Mouse (Mus musculus): Measurements from ENCODE around the gene Dnm3. TPM values are rescaled to one million over a fixed set of nuclear protein-coding genes. Genes with fewer than 3 reads are reported as not detected.

Gene Dnm3
- polyA plus RNA-seq, 1 experiment from 2014 or later = 8.3 TPM

DNA sequence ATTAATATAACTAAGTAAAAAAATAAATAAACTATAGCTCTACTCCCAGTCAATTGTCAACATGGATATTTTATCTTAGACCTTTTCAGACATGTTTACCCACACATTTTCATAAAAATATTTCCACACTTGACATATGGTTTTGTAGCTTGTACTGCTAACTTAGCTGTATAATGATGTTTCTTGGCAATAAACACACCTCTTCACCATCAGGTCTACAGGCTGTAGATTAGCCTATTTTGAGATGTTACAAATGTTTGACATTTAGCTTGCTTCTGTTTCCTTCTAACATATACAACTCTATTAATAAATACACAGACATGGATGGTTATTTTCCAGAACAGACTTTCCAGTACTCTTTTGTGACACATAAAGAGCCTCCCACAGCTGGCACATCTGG lies 38.3 kb downstream of the Dnm3 start:
- no peak for DNase-seq (ENCODE audit: low spot score)
- Histone ChIP-seq H3K36me3 (ENCODE audit: insufficient read depth, low read length) (no peaks in the 10 kb centered on the region), H3K4me1 (replicated peaks; ENCODE audit: insufficient read depth, low read length) (no peaks in the 10 kb centered on the region), H3K4me2 (ENCODE audit: low read length) (no peak overlapping the region), H3K27me3 (ENCODE audit: insufficient read depth, low read length) (no peaks in the 10 kb centered on the region), H3K9me3 (replicated peaks; ENCODE audit: low read length) (no peaks in the 10 kb centered on the region), H3K4me3 (replicated peaks; ENCODE audit: low read depth, low read length) (no peak overlapping the region), H3K9ac (ENCODE audit: low read depth, low read length) (no peak overlapping the region), H3K27ac (no peak overlapping the region)
- no peak for TF ChIP-seq CTCF (IDR thresholded peaks at IDR 0.05; ENCODE audit: low read depth)
- ATAC-seq (replicated peaks; ENCODE audit: low FRiP score, low read depth) = no peak

DNA sequence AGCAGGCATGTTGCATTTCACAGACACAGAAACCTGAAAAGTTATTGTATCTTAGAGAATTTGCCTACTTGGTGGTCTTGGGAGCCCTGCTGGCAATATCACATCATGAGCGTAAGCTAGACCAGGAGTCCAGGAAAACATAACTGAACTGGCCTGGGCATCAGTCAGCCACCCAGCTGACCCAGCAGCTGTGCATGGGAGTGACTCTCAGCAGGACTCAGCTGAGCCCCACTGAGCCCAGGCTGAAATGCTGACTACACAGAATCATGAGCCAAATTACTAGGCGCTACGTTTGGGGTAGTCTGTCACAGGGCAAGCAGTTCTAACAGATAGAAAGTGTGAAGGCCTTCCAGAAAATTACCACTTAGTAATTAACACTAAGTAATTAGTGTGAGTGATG lies 41.2 kb downstream of the Dnm3 start:
- DNase-seq (ENCODE audit: low spot score) (no peak), ATAC-seq (replicated peaks; ENCODE audit: low FRiP score, low read depth) (no peak)
- H3K4me1 ChIP-seq (replicated peaks; ENCODE audit: insufficient read depth, low read length) = no peaks in the 10 kb centered on the region
- H3K36me3 ChIP-seq (ENCODE audit: insufficient read depth, low read length) = no peaks in the 10 kb centered on the region
- TF ChIP-seq CTCF (IDR thresholded peaks at IDR 0.05; ENCODE audit: low read depth) = no peak
- H3K9ac ChIP-seq (ENCODE audit: low read depth, low read length) = no peak overlapping the region
- no peak overlapping the region for H3K27ac ChIP-seq
- no peak overlapping the region for H3K4me3 ChIP-seq (replicated peaks; ENCODE audit: low read depth, low read length)
- no peaks in the 10 kb centered on the region for H3K9me3 ChIP-seq (replicated peaks; ENCODE audit: low read length)
- H3K27me3 ChIP-seq (ENCODE audit: insufficient read depth, low read length) = no peaks in the 10 kb centered on the region
- WGBS = 78% methylated on average over 3 of the region's 3 CpGs
- H3K4me2 ChIP-seq (ENCODE audit: low read length) = no peak overlapping the region

DNA sequence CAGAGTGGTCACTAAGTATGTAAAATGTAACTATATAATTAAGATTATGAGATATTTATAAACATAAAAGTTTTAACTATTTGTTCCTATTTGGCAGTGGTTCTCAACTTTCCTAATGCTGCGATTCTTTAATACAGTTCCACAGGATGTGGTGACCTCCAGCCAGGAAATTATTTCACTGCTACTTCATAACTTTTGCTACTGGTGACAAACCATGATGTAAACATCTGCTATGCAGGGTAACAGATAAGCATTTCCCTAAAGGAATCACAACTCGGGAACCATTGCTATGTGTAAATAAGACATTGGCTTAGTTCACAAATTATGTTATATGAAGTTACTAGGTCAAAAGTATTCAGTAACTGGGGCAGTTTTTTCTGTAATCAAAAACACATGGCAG lies 48.9 kb downstream of the Dnm3 start:
- H3K4me2 ChIP-seq (ENCODE audit: low read length) = no peak overlapping the region
- H3K9me3 ChIP-seq (replicated peaks; ENCODE audit: low read length) = no peaks in the 10 kb centered on the region
- no peak overlapping the region for H3K4me3 ChIP-seq (replicated peaks; ENCODE audit: low read depth, low read length)
- TF ChIP-seq CTCF (IDR thresholded peaks at IDR 0.05; ENCODE audit: low read depth) = no peak
- no peak overlapping the region for H3K27ac ChIP-seq
- H3K4me1 ChIP-seq (replicated peaks; ENCODE audit: insufficient read depth, low read length) = no peaks in the 10 kb centered on the region
- H3K36me3 ChIP-seq (ENCODE audit: insufficient read depth, low read length) = no peaks in the 10 kb centered on the region
- no peaks in the 10 kb centered on the region for H3K27me3 ChIP-seq (ENCODE audit: insufficient read depth, low read length)
- ATAC-seq (replicated peaks; ENCODE audit: low FRiP score, low read depth) (no peak), DNase-seq (ENCODE audit: low spot score) (peak; percentile 7)
- 51% methylated on average over 2 of the region's 2 CpGs for WGBS
- H3K9ac ChIP-seq (ENCODE audit: low read depth, low read length) = no peak overlapping the region

DNA sequence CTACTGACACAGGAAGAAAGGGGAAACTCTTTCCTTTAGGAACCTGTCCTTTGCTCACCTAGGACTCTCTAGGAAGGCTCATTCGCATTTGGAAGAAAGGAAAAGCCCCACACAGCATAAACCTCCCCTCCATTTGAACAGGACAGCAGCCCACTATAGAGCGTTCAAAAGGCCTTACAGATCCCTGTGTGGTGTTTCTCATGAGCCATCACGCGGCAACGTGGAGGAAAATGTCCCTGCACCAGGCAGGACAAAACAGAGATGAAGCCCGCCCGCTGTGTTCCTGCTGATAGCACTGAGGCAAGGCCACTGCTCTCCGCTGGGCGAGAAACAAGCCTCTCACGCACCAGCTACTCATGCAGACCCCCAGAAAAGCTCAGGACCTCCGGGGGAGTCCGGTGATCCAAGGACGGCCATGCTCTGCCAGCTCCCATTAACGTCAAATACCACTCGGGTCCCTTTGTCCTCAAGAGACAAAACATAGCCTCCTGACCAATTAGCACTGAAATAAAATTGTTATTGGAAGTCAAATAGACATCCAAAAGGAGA lies 51.8 kb downstream of the Dnm3 start:
- DNase-seq (ENCODE audit: low spot score) (no peak), ATAC-seq (replicated peaks; ENCODE audit: low FRiP score, low read depth) (no peak)
- Histone ChIP-seq H3K27me3 (ENCODE audit: insufficient read depth, low read length) (no peaks in the 10 kb centered on the region), H3K9me3 (replicated peaks; ENCODE audit: low read length) (no peaks in the 10 kb centered on the region), H3K36me3 (ENCODE audit: insufficient read depth, low read length) (no peaks in the 10 kb centered on the region), H3K9ac (ENCODE audit: low read depth, low read length) (no peak overlapping the region), H3K4me1 (replicated peaks; ENCODE audit: insufficient read depth, low read length) (no peaks in the 10 kb centered on the region), H3K27ac (no peak overlapping the region), H3K4me2 (ENCODE audit: low read length) (no peak overlapping the region), H3K4me3 (replicated peaks; ENCODE audit: low read depth, low read length) (no peak overlapping the region)
- 65% methylated on average over 15 of the region's 15 CpGs for WGBS
- TF ChIP-seq CTCF (IDR thresholded peaks at IDR 0.05; ENCODE audit: low read depth) = no peak

DNA sequence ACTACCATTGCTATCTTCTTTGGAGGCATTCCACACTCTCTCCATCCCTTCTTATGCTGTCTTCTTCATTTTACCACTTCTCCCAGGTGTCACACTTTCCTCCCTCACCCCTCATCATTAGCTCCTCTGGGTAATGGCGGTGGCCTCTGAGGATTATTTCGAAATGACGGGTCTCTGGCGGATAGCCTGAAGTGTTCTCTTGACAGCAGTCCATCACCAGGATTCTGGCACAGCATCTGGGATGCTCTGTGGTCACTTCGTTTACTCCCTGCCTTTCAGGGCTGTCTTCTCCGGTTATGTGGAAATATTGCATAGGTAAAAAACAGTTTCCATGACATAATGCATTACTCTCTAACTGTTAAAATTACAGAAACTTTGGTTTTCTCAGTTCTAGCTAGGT lies 55.0 kb downstream of the Dnm3 start:
- 87% methylated on average over 6 of the region's 6 CpGs for WGBS
- H3K9ac ChIP-seq (ENCODE audit: low read depth, low read length) = no peak overlapping the region
- no peak overlapping the region for H3K4me3 ChIP-seq (replicated peaks; ENCODE audit: low read depth, low read length)
- no peak for ATAC-seq (replicated peaks; ENCODE audit: low FRiP score, low read depth)
- no peak overlapping the region for H3K27ac ChIP-seq
- H3K9me3 ChIP-seq (replicated peaks; ENCODE audit: low read length) = no peaks in the 10 kb centered on the region
- no peak overlapping the region for H3K4me2 ChIP-seq (ENCODE audit: low read length)
- DNase-seq (ENCODE audit: low spot score) = no peak
- no peaks in the 10 kb centered on the region for H3K4me1 ChIP-seq (replicated peaks; ENCODE audit: insufficient read depth, low read length)
- H3K36me3 ChIP-seq (ENCODE audit: insufficient read depth, low read length) = no peaks in the 10 kb centered on the region
- H3K27me3 ChIP-seq (ENCODE audit: insufficient read depth, low read length) = no peaks in the 10 kb centered on the region
- TF ChIP-seq CTCF (IDR thresholded peaks at IDR 0.05; ENCODE audit: low read depth) = no peak

DNA sequence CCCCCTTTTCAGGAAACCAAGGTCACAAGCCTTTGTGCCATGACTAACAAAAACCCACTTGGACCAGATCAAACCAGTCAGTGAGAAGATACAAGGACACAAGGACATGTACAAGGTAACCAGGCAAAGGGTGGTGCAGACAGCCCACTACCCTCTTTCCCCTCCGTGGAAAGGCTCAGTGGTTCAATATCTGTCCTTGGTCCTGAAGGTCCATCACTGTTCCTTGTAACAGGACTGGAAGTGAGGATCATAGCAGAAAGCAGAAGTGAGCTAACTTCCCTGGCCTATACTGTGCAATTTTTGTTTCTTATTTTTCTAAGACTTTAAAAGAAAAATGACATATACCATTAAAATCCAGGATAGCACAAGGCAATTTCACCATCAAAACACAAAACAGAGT lies 64.0 kb downstream of the Dnm3 start:
- Histone ChIP-seq H3K27me3 (ENCODE audit: insufficient read depth, low read length) (no peaks in the 10 kb centered on the region), H3K4me3 (replicated peaks; ENCODE audit: low read depth, low read length) (no peak overlapping the region), H3K36me3 (ENCODE audit: insufficient read depth, low read length) (no peaks in the 10 kb centered on the region), H3K27ac (no peak overlapping the region), H3K4me1 (replicated peaks; ENCODE audit: insufficient read depth, low read length) (no peaks in the 10 kb centered on the region), H3K9me3 (replicated peaks; ENCODE audit: low read length) (no peaks in the 10 kb centered on the region), H3K9ac (ENCODE audit: low read depth, low read length) (no peak overlapping the region), H3K4me2 (ENCODE audit: low read length) (no peak overlapping the region)
- ATAC-seq (replicated peaks; ENCODE audit: low FRiP score, low read depth) (no peak), DNase-seq (ENCODE audit: low spot score) (peak; percentile 11)
- WGBS = 0% methylated on average over 1 of the region's 1 CpGs
- no peak for TF ChIP-seq CTCF (IDR thresholded peaks at IDR 0.05; ENCODE audit: low read depth)

DNA sequence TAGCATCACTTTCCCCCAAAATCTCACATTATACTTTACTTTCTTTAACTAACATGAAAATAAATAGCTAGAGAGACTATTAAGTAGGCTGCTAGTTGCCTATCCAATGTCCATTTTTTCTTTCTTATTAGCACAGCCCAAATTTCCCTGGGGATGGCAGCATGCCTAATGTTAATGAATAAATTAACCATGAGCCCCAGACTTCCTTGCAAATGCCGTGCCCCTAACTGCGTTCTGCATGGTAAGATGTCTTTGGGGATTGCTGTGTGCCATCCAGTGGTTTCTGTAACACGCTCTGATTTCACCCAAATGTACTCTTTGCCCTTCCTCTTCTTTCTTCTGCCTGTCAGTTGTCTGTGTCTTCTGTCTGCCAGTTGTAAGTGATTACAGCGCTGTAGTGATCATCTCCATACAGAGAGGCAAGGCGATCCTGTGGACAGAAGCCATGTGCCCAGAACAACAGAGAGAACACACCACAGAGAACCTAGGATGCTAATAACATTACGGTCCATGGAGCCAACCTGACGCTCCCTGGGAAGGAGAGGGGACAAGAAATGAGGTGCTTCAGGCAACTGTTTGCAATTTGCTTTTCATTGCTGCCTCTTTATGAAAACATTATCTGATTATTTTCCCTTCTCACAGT lies 64.9 kb downstream of the Dnm3 start:
- Histone ChIP-seq H3K27me3 (ENCODE audit: insufficient read depth, low read length) (no peaks in the 10 kb centered on the region), H3K27ac (no peak overlapping the region), H3K4me3 (replicated peaks; ENCODE audit: low read depth, low read length) (no peak overlapping the region), H3K4me1 (replicated peaks; ENCODE audit: insufficient read depth, low read length) (no peaks in the 10 kb centered on the region), H3K36me3 (ENCODE audit: insufficient read depth, low read length) (no peaks in the 10 kb centered on the region), H3K4me2 (ENCODE audit: low read length) (no peak overlapping the region), H3K9ac (ENCODE audit: low read depth, low read length) (no peak overlapping the region), H3K9me3 (replicated peaks; ENCODE audit: low read length) (no peaks in the 10 kb centered on the region)
- no peak for DNase-seq (ENCODE audit: low spot score)
- no peak for TF ChIP-seq CTCF (IDR thresholded peaks at IDR 0.05; ENCODE audit: low read depth)
- 76% methylated on average over 7 of the region's 7 CpGs for WGBS
- no peak for ATAC-seq (replicated peaks; ENCODE audit: low FRiP score, low read depth)

All from kidney, postnatal 0 days (tissue).